Mouse (Mus musculus) mouse embryonic stem cell (cell line): ENCODE data around the gene Sv2c.
"Not testable (repeated sequence)": the region's sequence is repeated elsewhere in the genome, so short reads cannot be mapped to it uniquely, and the experiment has no call there.

ENCODE experiments used
- in situ Hi-C, 2 experiments: fragments of 300-500 bp; cut with MboI; formaldehyde crosslinking; loops; 1 replicate in 1 of 2; 3 replicates in 1 of 2; pipeline ENCODE4 v1.14.3; 2019 to 2020; ENCODE audit warnings: low sequenced_read_pairs in 2 of 2, low pct_unique_long_range_greater_than_20kb in 1 of 2, mixed read lengths in 1 of 2; ENCODE audit not compliant: unreplicated experiment in 1 of 2

Gene Sv2c

GRCm38 (mm10) chr13:95994705-95995703 lies 137.4 kb downstream of the Sv2c start:
- in situ Hi-C loops: no loop called here

- in situ Hi-C loops: no loop called here
Observed at GRCm38 (mm10) chr13:95988181-95988580, 144.2 kb downstream of the Sv2c start.

GRCm38 (mm10) chr13:95987147-95987546 lies 145.2 kb downstream of the Sv2c start:
- in situ Hi-C loops: no loop called here

- in situ Hi-C loops: no loop called here
Observed at GRCm38 (mm10) chr13:95986375-95986774, 146.0 kb downstream of the Sv2c start.

GRCm38 (mm10) chr13:95975225-95975624 lies 157.2 kb downstream of the Sv2c start:
- in situ Hi-C loops: no loop called here

GRCm38 (mm10) chr13:95974106-95974505 lies 158.3 kb downstream of the Sv2c start:
- in situ Hi-C loops: no loop called here

GRCm38 (mm10) chr13:95973368-95973958 lies 158.9 kb downstream of the Sv2c start:
- in situ Hi-C loops: no loop called here

- in situ Hi-C loops: not testable (repeated sequence)
Observed at GRCm38 (mm10) chr13:95968031-95968430, 164.3 kb downstream of the Sv2c start.

- in situ Hi-C loops: no loop called here
Observed at GRCm38 (mm10) chr13:95966791-95967190, 165.6 kb downstream of the Sv2c start.

GRCm38 (mm10) chr13:95965596-95965995 lies 166.8 kb downstream of the Sv2c start:
- in situ Hi-C loops: no loop called here

GRCm38 (mm10) chr13:95965162-95965561 lies 167.2 kb downstream of the Sv2c start:
- in situ Hi-C loops: no loop called here

- in situ Hi-C loops: no loop called here
Observed at GRCm38 (mm10) chr13:95964226-95964625, 168.2 kb downstream of the Sv2c start.

- in situ Hi-C loops: no loop called here
Observed at GRCm38 (mm10) chr13:95963671-95964070, 168.7 kb downstream of the Sv2c start.

- in situ Hi-C loops: no loop called here
Observed at GRCm38 (mm10) chr13:95961905-95962304, 170.5 kb downstream of the Sv2c start.

- in situ Hi-C loops: no loop called here
Observed at GRCm38 (mm10) chr13:95961191-95961791, 171.1 kb downstream of the Sv2c start.

- in situ Hi-C loops: no loop called here
Observed at GRCm38 (mm10) chr13:95960477-95961185, 171.7 kb downstream of the Sv2c start.

GRCm38 (mm10) chr13:95959651-95960476 lies 172.5 kb downstream of the Sv2c start:
- in situ Hi-C loops: no loop called here

- in situ Hi-C loops: no loop called here
Observed at GRCm38 (mm10) chr13:95957134-95957533, 175.2 kb downstream of the Sv2c start.
